Mouse (Mus musculus): ENCODE measurements at regions not wholly inside any gene's neighbourhood (a gene's known extent, or its start where the extent isn't known, plus 50 kb on each side); places are given as distances from the start of the nearest gene placed in this dataset.

DNA sequence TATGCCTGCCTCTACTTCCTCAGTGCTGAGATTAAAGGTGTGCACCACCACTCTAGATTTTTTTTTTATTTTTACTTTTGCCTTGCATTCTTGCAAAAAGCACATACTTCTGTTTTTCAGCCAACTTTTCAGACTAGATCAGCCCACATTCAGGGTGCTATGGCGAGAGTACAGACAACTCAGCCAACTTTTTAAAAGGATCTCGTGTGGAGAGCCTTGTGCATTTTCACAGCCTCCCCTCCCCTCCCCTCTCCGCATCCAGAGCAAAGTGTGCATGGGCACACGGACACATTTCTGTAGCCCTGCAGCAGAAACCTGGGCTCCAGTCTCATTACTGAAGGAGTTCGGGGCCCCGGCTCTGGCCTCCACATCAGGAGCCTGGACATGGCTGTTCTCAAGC lies 52.6 kb upstream of the Slc6a6 start:
- Histone ChIP-seq H3K4me2 (ENCODE audit: low read depth, low read length) (no peak overlapping the region), H3K36me3 (ENCODE audit: control insufficient read depth, insufficient read depth, low read length) (no peaks in the 10 kb centered on the region), H3K4me3 (ENCODE audit: low read length) (no peak overlapping the region), H3K9me3 (ENCODE audit: control insufficient read depth, low read length) (no peaks in the 10 kb centered on the region), H3K9ac (ENCODE audit: low read depth, low read length) (no peak overlapping the region), H3K27me3 (replicated peaks; ENCODE audit: control insufficient read depth, insufficient read depth, low read length) (no peaks in the 10 kb centered on the region), H3K27ac (ENCODE audit: low read length) (no peak overlapping the region), H3K4me1 (ENCODE audit: control insufficient read depth, insufficient read depth, low read length) (no peaks in the 10 kb centered on the region)
- no peak for ATAC-seq
- 94% methylated on average over 6 of the region's 6 CpGs for WGBS
